Mouse (Mus musculus) embryonic fibroblast, embryonic 13.5 days (primary cell): Measurements from ENCODE around the gene Cyp2s1. TPM values are rescaled to one million over a fixed set of nuclear protein-coding genes. Genes with fewer than 3 reads are reported as not detected.

Source experiments
- H3K27ac ChIP-seq: 2 replicates; pipeline ENCODE4 v1.5.1; 2012; ENCODE audit warnings: low read length, control low read depth, inconsistent platforms; ENCODE audit not compliant: insufficient read depth
- H3K4me1 ChIP-seq: 2 replicates; pipeline ENCODE4 v1.6.1; 2011; ENCODE audit warnings: low read length; ENCODE audit not compliant: control insufficient read depth, insufficient read depth
- H3K4me3 ChIP-seq: 2 replicates; pipeline ENCODE4 v1.5.1; 2011; ENCODE audit warnings: mild to moderate bottlenecking, control low read depth, low read length; ENCODE audit not compliant: insufficient read depth
- CTCF ChIP-seq: IDR thresholded peaks from 2 replicates; pipeline ENCODE4 v1.5.1; 2011; ENCODE audit warnings: mild to moderate bottlenecking, control low read depth, low read length, moderate library complexity, borderline replicate concordance; ENCODE audit not compliant: insufficient read depth
- POLR2A ChIP-seq: IDR thresholded peaks from 2 replicates; pipeline ENCODE4 v1.6.1; 2011; ENCODE audit warnings: low read depth, mild to moderate bottlenecking, control low read depth, low read length, moderate library complexity
- polyA plus RNA-seq: library from polyadenylated mRNA; stranded (reverse); fragments of >200 nt; gene quantifications from 2 replicates; pipeline ENCODE4 v1.2.4, GENCODE M21; 2011; ENCODE audit warnings: low read depth; ENCODE audit not compliant: missing spikeins, insufficient read length

Gene Cyp2s1
- polyA plus RNA-seq, 1 experiment: not detected

DNA sequence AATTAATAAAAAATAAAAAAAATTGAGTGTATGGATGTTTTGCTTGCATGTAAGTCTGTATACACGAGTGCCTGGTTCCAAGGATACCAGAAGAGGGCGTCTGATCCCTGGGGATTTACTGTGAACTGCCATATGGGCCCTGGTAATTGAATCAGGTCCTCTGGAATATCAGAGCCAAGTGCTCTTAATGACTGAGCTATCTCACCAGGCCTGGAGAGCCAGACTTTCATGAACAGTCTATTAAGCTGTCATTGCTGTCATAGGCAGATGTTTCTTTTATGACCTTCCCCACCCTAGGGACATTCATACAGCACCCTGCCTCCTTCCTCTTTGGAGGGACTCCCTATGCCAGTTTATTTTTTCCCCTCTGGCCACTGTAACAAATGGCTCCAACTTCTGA lies 26.8 kb upstream of the Cyp2s1 start:
- TF ChIP-seq CTCF (no peak), POLR2A (no peak)
- Histone ChIP-seq H3K27ac (no peak overlapping the region), H3K4me1 (no peaks in the 10 kb centered on the region; the same call in 1 of the 2 replicates), H3K4me3 (no peak overlapping the region)

DNA sequence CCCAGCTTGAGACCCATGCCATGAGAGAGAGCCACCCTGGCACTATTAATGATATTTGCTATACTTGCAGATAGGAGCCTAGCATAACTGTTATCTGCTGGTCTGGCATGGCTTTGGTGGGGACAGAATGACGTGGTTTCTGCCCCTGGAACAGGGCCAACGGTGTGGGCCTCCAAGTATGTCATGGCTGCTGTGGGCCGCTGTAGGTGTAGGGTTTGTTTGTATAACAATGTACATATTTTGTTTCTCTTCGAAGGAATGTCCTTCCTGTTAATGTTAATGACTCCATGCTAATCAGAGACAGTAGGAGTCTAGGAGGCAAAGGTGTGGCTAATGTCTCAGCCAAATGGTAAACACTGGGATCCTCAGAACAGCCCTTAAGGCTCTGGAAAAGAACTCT lies 24.2 kb upstream of the Cyp2s1 start:
- Histone ChIP-seq H3K27ac (no peak overlapping the region), H3K4me1 (peaks cover 3% of the 10 kb centered on the region; the same call in 1 of the 2 replicates), H3K4me3 (no peak overlapping the region)
- TF ChIP-seq CTCF (no peak), POLR2A (no peak)

GRCm38 (mm10) chr7:25835188-25835891 lies 18.6 kb upstream of the Cyp2s1 start:
- Histone ChIP-seq H3K4me1 (peaks cover 5% of the 10 kb centered on the region; the same call in 1 of the 2 replicates), H3K27ac (no peak overlapping the region), H3K4me3 (no peak overlapping the region)
- TF ChIP-seq CTCF: no peak
- TF ChIP-seq POLR2A: no peak

GRCm38 (mm10) chr7:25831557-25832530 lies 15.1 kb upstream of the Cyp2s1 start:
- Histone ChIP-seq H3K27ac (peak overlapping the region; percentile 75), H3K4me1 (peaks cover 4% of the 10 kb centered on the region; the same call in 1 of the 2 replicates), H3K4me3 (no peak overlapping the region)
- no peak for TF ChIP-seq CTCF

DNA sequence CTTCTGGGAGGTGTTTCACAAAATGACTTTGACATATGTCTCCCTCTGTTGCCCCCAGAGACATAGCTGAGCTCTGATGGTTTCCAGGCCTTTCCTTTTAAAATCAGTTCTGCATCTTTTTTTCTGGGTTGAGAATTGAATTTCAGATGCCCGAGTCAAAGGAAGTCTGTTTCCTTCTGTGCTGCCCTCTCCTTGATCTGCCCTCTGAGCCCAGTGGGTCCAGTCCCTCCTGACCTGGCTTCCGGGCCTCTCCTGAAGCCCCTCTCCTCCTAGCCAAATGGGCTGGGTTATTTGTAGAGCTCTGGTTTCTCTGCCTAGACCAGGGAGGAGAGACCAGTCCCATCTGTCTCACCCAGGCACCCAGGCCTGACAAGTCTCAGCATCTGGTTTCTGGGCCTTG lies 13.5 kb upstream of the Cyp2s1 start:
- H3K27ac ChIP-seq: no peak overlapping the region
- no peak for TF ChIP-seq CTCF
- no peak for TF ChIP-seq POLR2A
- no peak overlapping the region for H3K4me3 ChIP-seq
- H3K4me1 ChIP-seq: 0 out of 2 replicates have a peak, but pooled peaks cover 2% of the 10 kb centered on the region

- no peak overlapping the region for H3K4me3 ChIP-seq
- TF ChIP-seq CTCF: no peak
- TF ChIP-seq POLR2A: no peak
- H3K4me1 ChIP-seq: 0 out of 2 replicates have a peak, but pooled peaks cover 2% of the 10 kb centered on the region
- H3K27ac ChIP-seq: no peak overlapping the region
These were observed 10.5 kb upstream of the Cyp2s1 start for GRCm38 (mm10) chr7:25827199-25827598.

- 0 out of 2 replicates have a peak, but pooled peaks cover 2% of the 10 kb centered on the region for H3K4me1 ChIP-seq
- TF ChIP-seq POLR2A: no peak
- TF ChIP-seq CTCF: no peak
- H3K27ac ChIP-seq: no peak overlapping the region
- H3K4me3 ChIP-seq: no peak overlapping the region
These were observed 9.3 kb upstream of the Cyp2s1 start for GRCm38 (mm10) chr7:25826029-25826428.

DNA sequence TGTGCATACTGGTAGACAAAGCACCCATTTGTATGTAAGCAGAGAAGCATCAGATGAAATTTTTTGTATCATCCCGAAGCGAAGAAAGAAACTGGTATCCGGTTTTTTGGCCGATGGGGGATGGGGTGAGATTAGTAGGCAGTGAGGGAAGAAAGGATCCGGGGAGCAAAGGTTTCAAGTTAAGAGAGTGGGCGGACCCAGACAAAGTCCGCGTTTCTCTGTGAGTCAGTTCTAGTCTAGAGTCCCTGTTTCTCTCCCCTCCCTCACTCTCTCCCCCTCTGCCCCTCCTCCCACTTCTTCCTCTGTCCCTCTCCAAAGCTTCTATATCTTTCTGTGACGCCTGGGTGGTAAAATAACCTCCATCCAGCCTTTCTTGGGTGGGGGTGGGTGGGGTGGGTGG lies 8.3 kb upstream of the Cyp2s1 start:
- 0 out of 2 replicates have a peak, but pooled peaks cover 2% of the 10 kb centered on the region for H3K4me1 ChIP-seq
- H3K27ac ChIP-seq: no peak overlapping the region
- TF ChIP-seq CTCF (no peak), POLR2A (no peak)
- no peak overlapping the region for H3K4me3 ChIP-seq

- Histone ChIP-seq H3K27ac (no peak overlapping the region), H3K4me1 (peaks cover 3% of the 10 kb centered on the region; the same call in 1 of the 2 replicates), H3K4me3 (no peak overlapping the region)
- TF ChIP-seq CTCF (no peak), POLR2A (no peak)
These were observed 1.1 kb downstream of the Cyp2s1 start for GRCm38 (mm10) chr7:25815571-25815970.

GRCm38 (mm10) chr7:25814711-25815110 lies 2.0 kb downstream of the Cyp2s1 start:
- TF ChIP-seq POLR2A: no peak
- TF ChIP-seq CTCF: no peak
- peaks cover 3% of the 10 kb centered on the region; the same call in 1 of the 2 replicates for H3K4me1 ChIP-seq
- no peak overlapping the region for H3K27ac ChIP-seq
- no peak overlapping the region for H3K4me3 ChIP-seq
